Mouse (Mus musculus) olfactory bulb, adult 2 months (tissue): Measurements from ENCODE around the gene Suclg2.

Source experiments
- CTCF ChIP-seq: fragments of 200-500 bp; IDR thresholded peaks from 2 replicates; pipeline ENCODE4 v1.5.1; 2012; ENCODE audit warnings: low read depth, mild to moderate bottlenecking, low read length, moderate library complexity; ENCODE audit not compliant: insufficient read depth
- POLR2A ChIP-seq: fragments of 200-500 bp; IDR thresholded peaks from 2 replicates; pipeline ENCODE4 v1.6.1; 2012; ENCODE audit warnings: mild to moderate bottlenecking, low read depth, low read length, moderate library complexity; ENCODE audit not compliant: insufficient read depth

GRCm38 (mm10) chr6:95702200-95702599 is 16.4 kb downstream of the Suclg2 start:
- TF ChIP-seq CTCF (no peak), POLR2A (no peak)
